In genomic region chr4:95924210-95925184, GRCm38 (mm10) we compare ENCODE assay signal across 9 mouse cellular contexts. TPM values are rescaled to one million over a fixed set of nuclear protein-coding genes. Genes with fewer than 3 reads are reported as not detected.
DNase-seq lines count a peak whose midpoint lies in the region; ATAC-seq and TF ChIP-seq lines count a peak whose summit lies in the region.
"Had no signal": no experiment of that assay in that cellular context is flagged by ENCODE, and none has a peak within 500 bp of the region (broad histone marks: within the 10 kb centered on the region; RNA-seq: fewer than 3 reads in every experiment).

No protein-coding gene starts in this region.

- no peak for TF ChIP-seq POLR2A in bone marrow, adult 2 months (IDR thresholded peaks at IDR 0.05; ENCODE audit: borderline replicate concordance, control insufficient read depth, low read depth, low read length)

- no peak overlapping the region for H3K4me3 ChIP-seq in bone marrow, adult 2 months (replicated peaks; ENCODE audit: control insufficient read depth, low read depth, low read length)
- H3K4me3 ChIP-seq in embryonic facial prominence, embryonic 15.5 days (replicated peaks): no peak overlapping the region
- no peak overlapping the region for H3K4me3 ChIP-seq in heart, embryonic 13.5 days
- H3K4me3 ChIP-seq in kidney, postnatal 0 days (replicated peaks; ENCODE audit: low read depth, low read length): no peak overlapping the region
- no peak overlapping the region for H3K4me3 ChIP-seq in liver, embryonic 13.5 days (replicated peaks)
- no peak overlapping the region for H3K4me3 ChIP-seq in neural tube, embryonic 12.5 days
- no peak overlapping the region for H3K4me3 ChIP-seq in stomach, embryonic 16.5 days (replicated peaks; ENCODE audit: low read length)
- H3K4me3 ChIP-seq: embryonic facial prominence, embryonic 12.5 days had no signal

- DNase-seq in CD4-positive helper T cell, adult 2 months (ENCODE audit: low read depth, low spot score): peak; percentile 69
- peak; percentile 88 for DNase-seq in kidney, postnatal 0 days (ENCODE audit: low spot score)
- peak; percentile 13 for DNase-seq in liver, embryonic 13.5 days

- H3K4me2 ChIP-seq in embryonic facial prominence, embryonic 15.5 days (replicated peaks): 0 out of 2 replicates have a peak overlapping the region, but pooled peaks have one; percentile 25
- H3K4me2 ChIP-seq in heart, embryonic 13.5 days: peak overlapping the region; percentile 18; the same call in 1 of the 2 replicates
- no peak overlapping the region for H3K4me2 ChIP-seq in kidney, postnatal 0 days (ENCODE audit: low read length)
- H3K4me2 ChIP-seq in liver, embryonic 13.5 days: no peak overlapping the region
- no peak overlapping the region for H3K4me2 ChIP-seq in neural tube, embryonic 12.5 days (replicated peaks)
- H3K4me2 ChIP-seq in stomach, embryonic 16.5 days (ENCODE audit: low read depth, low read length): no peak overlapping the region
- H3K4me2 ChIP-seq: embryonic facial prominence, embryonic 12.5 days had no signal

- no peak; the same call in 1 of the 2 replicates for ATAC-seq in embryonic facial prominence, embryonic 15.5 days (ENCODE audit: insufficient number of reproducible peaks, low FRiP score, low TSS enrichment, low read depth)
- no peak for ATAC-seq in heart, embryonic 13.5 days (ENCODE audit: extremely low read depth, insufficient number of reproducible peaks, low FRiP score, low TSS enrichment)
- peak; percentile 43; the same call in 1 of the 2 replicates for ATAC-seq in kidney, postnatal 0 days (replicated peaks; ENCODE audit: low FRiP score, low read depth)
- no peak for ATAC-seq in liver, embryonic 13.5 days (ENCODE audit: low read depth)
- ATAC-seq in neural tube, embryonic 12.5 days (ENCODE audit: low FRiP score, low read depth): peak; percentile 83
- peak; percentile 44; the same call in 1 of the 2 replicates for ATAC-seq in stomach, embryonic 16.5 days (ENCODE audit: insufficient read depth, low FRiP score)

- no peak overlapping the region for H3K9ac ChIP-seq in embryonic facial prominence, embryonic 15.5 days
- no peak overlapping the region for H3K9ac ChIP-seq in heart, embryonic 13.5 days
- H3K9ac ChIP-seq in kidney, postnatal 0 days (ENCODE audit: low read depth, low read length): no peak overlapping the region
- H3K9ac ChIP-seq in liver, embryonic 13.5 days: no peak overlapping the region
- H3K9ac ChIP-seq in neural tube, embryonic 12.5 days: no peak overlapping the region
- H3K9ac ChIP-seq in stomach, embryonic 16.5 days (ENCODE audit: low read length): no peak overlapping the region
- H3K9ac ChIP-seq: embryonic facial prominence, embryonic 12.5 days had no signal

- H3K4me1 ChIP-seq in bone marrow, adult 2 months (ENCODE audit: control insufficient read depth, insufficient read depth, low read length): no peaks in the 10 kb centered on the region
- H3K4me1 ChIP-seq in embryonic facial prominence, embryonic 15.5 days: no peaks in the 10 kb centered on the region
- peaks cover 5% of the 10 kb centered on the region; the same call in 1 of the 2 replicates for H3K4me1 ChIP-seq in heart, embryonic 13.5 days
- no peaks in the 10 kb centered on the region for H3K4me1 ChIP-seq in kidney, postnatal 0 days (replicated peaks; ENCODE audit: insufficient read depth, low read length)
- H3K4me1 ChIP-seq in liver, embryonic 13.5 days (replicated peaks): no peaks in the 10 kb centered on the region
- no peaks in the 10 kb centered on the region for H3K4me1 ChIP-seq in neural tube, embryonic 12.5 days
- no peaks in the 10 kb centered on the region for H3K4me1 ChIP-seq in stomach, embryonic 16.5 days (ENCODE audit: control insufficient read depth, insufficient read depth, low read length)
- H3K4me1 ChIP-seq: embryonic facial prominence, embryonic 12.5 days had no signal

- no peaks in the 10 kb centered on the region for H3K36me3 ChIP-seq in embryonic facial prominence, embryonic 15.5 days
- H3K36me3 ChIP-seq in heart, embryonic 13.5 days: no peaks in the 10 kb centered on the region
- no peaks in the 10 kb centered on the region for H3K36me3 ChIP-seq in kidney, postnatal 0 days (ENCODE audit: insufficient read depth, low read length)
- H3K36me3 ChIP-seq in liver, embryonic 13.5 days: no peaks in the 10 kb centered on the region
- no peaks in the 10 kb centered on the region for H3K36me3 ChIP-seq in neural tube, embryonic 12.5 days
- no peaks in the 10 kb centered on the region for H3K36me3 ChIP-seq in stomach, embryonic 16.5 days (ENCODE audit: control insufficient read depth, insufficient read depth, low read length)
- H3K36me3 ChIP-seq: embryonic facial prominence, embryonic 12.5 days had no signal

- WGBS in bone marrow, adult 2 months: 15% methylated on average over 7 of the region's 7 CpGs
- 6% methylated on average over 7 of the region's 7 CpGs for WGBS in embryonic facial prominence, embryonic 15.5 days
- whole genome bisulfite sequencing in heart, embryonic 13.5 days: 16% methylated on average over 7 of the region's 7 CpGs
- WGBS in kidney, postnatal 0 days: 13% methylated on average over 7 of the region's 7 CpGs
- 12% methylated on average over 7 of the region's 7 CpGs for WGBS in liver, embryonic 13.5 days (ENCODE audit: insufficient replicate concordance)
- 22% methylated on average over 7 of the region's 7 CpGs for WGBS in neural tube, embryonic 12.5 days
- WGBS in stomach, embryonic 16.5 days: 14% methylated on average over 7 of the region's 7 CpGs

- no peaks in the 10 kb centered on the region for H3K9me3 ChIP-seq in embryonic facial prominence, embryonic 15.5 days (replicated peaks)
- no peaks in the 10 kb centered on the region for H3K9me3 ChIP-seq in heart, embryonic 13.5 days
- H3K9me3 ChIP-seq in kidney, postnatal 0 days (replicated peaks; ENCODE audit: low read length): no peaks in the 10 kb centered on the region
- no peaks in the 10 kb centered on the region for H3K9me3 ChIP-seq in liver, embryonic 13.5 days (replicated peaks)
- H3K9me3 ChIP-seq in neural tube, embryonic 12.5 days: no peaks in the 10 kb centered on the region
- H3K9me3 ChIP-seq in stomach, embryonic 16.5 days (replicated peaks; ENCODE audit: control insufficient read depth, low read length): no peaks in the 10 kb centered on the region
- H3K9me3 ChIP-seq: embryonic facial prominence, embryonic 12.5 days had no signal

- H3K27me3 ChIP-seq in embryonic facial prominence, embryonic 15.5 days: no peaks in the 10 kb centered on the region
- no peaks in the 10 kb centered on the region for H3K27me3 ChIP-seq in heart, embryonic 13.5 days (replicated peaks)
- no peaks in the 10 kb centered on the region for H3K27me3 ChIP-seq in kidney, postnatal 0 days (ENCODE audit: insufficient read depth, low read length)
- no peaks in the 10 kb centered on the region for H3K27me3 ChIP-seq in liver, embryonic 13.5 days
- no peaks in the 10 kb centered on the region for H3K27me3 ChIP-seq in neural tube, embryonic 12.5 days (replicated peaks)
- H3K27me3 ChIP-seq in stomach, embryonic 16.5 days (ENCODE audit: control insufficient read depth, insufficient read depth, low read length): no peaks in the 10 kb centered on the region
- H3K27me3 ChIP-seq: embryonic facial prominence, embryonic 12.5 days had no signal

- TF ChIP-seq CTCF in bone marrow, adult 2 months (IDR thresholded peaks at IDR 0.05; ENCODE audit: control insufficient read depth, insufficient read depth, low read length): peak; percentile 79
- TF ChIP-seq CTCF in kidney, postnatal 0 days (IDR thresholded peaks at IDR 0.05; ENCODE audit: low read depth): peak; percentile 95

- H3K27ac ChIP-seq in bone marrow, adult 2 months (ENCODE audit: control insufficient read depth, insufficient read depth, low read depth, low read length, poor library complexity): no peak overlapping the region
- no peak overlapping the region for H3K27ac ChIP-seq in embryonic facial prominence, embryonic 15.5 days (replicated peaks)
- H3K27ac ChIP-seq in heart, embryonic 13.5 days (replicated peaks): no peak overlapping the region
- H3K27ac ChIP-seq in kidney, postnatal 0 days: no peak overlapping the region
- H3K27ac ChIP-seq in liver, embryonic 13.5 days: no peak overlapping the region
- no peak overlapping the region for H3K27ac ChIP-seq in neural tube, embryonic 12.5 days
- H3K27ac ChIP-seq in stomach, embryonic 16.5 days (ENCODE audit: low read length): no peak overlapping the region
- H3K27ac ChIP-seq: embryonic facial prominence, embryonic 12.5 days had no signal

RNA-seq across cellular contexts. Expression of gene Hook1, which starts 42.5 kb away (rescaled TPM):
- polyA plus RNA-seq in bone marrow, adult 2 months (2011; ENCODE audit: insufficient read depth, insufficient read length, low replicate concordance, missing spikeins): 2.0 and 17.6 TPM in 2 replicates
- polyA plus RNA-seq in embryonic facial prominence, embryonic 15.5 days (2015; fragmentation: Nextera tagmentation; extraction: Ambion mirVana): 8.6 and 10.0 TPM in 2 replicates
- 5.5 and 6.3 TPM in 2 replicates for polyA plus RNA-seq in heart, embryonic 13.5 days (2015; fragmentation: Nextera tagmentation; extraction: Ambion mirVana)
- polyA plus RNA-seq in kidney, postnatal 0 days (2015; fragmentation: Nextera tagmentation; extraction: Ambion mirVana): 23.3 and 25.4 TPM in 2 replicates
- 4.1 and 6.2 TPM in 2 replicates for polyA plus RNA-seq in liver, embryonic 13.5 days (2015; fragmentation: Nextera tagmentation; extraction: Ambion mirVana)
- 31.7 and 32.5 TPM in 2 replicates for polyA plus RNA-seq in neural tube, embryonic 12.5 days (2016; fragmentation: Nextera tagmentation; extraction: Ambion mirVana)
- polyA plus RNA-seq in stomach, embryonic 16.5 days (2015; fragmentation: Nextera tagmentation; extraction: Ambion mirVana): 21.8 and 26.4 TPM in 2 replicates

Comparison
In these comparisons a context has a peak if more than half of its experiments do, and no peak if none do; other contexts are left out.
1. DNase-seq: peak in every context shown above with its lines; median percentile 88 in kidney, postnatal 0 days; 69 in CD4-positive helper T cell, adult 2 months; 13 in liver, embryonic 13.5 days.
2. ATAC-seq: peak in kidney, postnatal 0 days (single experiment), neural tube, embryonic 12.5 days (single experiment) and stomach, embryonic 16.5 days (single experiment); none in embryonic facial prominence, embryonic 15.5 days (single experiment), heart, embryonic 13.5 days (single experiment) and liver, embryonic 13.5 days (single experiment).
3. H3K4me2 ChIP-seq: peak in embryonic facial prominence, embryonic 15.5 days (single experiment) and heart, embryonic 13.5 days (single experiment); none in kidney, postnatal 0 days (single experiment), liver, embryonic 13.5 days (single experiment), neural tube, embryonic 12.5 days (single experiment) and stomach, embryonic 16.5 days (single experiment).